Mouse (Mus musculus) heart, adult 18-20 months (tissue): ENCODE data around the gene Mb. TPM values are rescaled to one million over a fixed set of nuclear protein-coding genes. Genes with fewer than 3 reads are reported as not detected.

Experiments used
- DNase-seq, 2 experiments: peaks; one replicate each; pipeline ENCODE4 v3.0.0; 2021 to 2022; ENCODE audit warnings: mixed read lengths in 1 of 2
- long read RNA-seq, 2 experiments: library from polyadenylated mRNA; stranded (forward); transcript quantifications; one replicate each; pipeline ENCODE4 v2.0.0; 2021
- total RNA-seq, 2 experiments: library from RNA; stranded (reverse); gene quantifications; 2 replicates each; pipeline ENCODE4 v1.2.3; 2021

Mb gene
- total RNA-seq: over 10,000 TPM; 19,183 to 21,770 TPM
- long read RNA-seq, experiment 1, transcript Mb-203 (3 exons, 1,104 nt): major isoform, 2,516 of 6,622 reads
- long read RNA-seq, experiment 1, transcript Mb-201 (4 exons, 550 nt): minor isoform, 16 of 6,622 reads
- long read RNA-seq, experiment 1, partial matches to known transcripts: 103 of 6,622 reads
- long read RNA-seq, experiment 1, other reads (novel, unspliced or antisense): 3,985 of 6,622 reads
- long read RNA-seq, experiment 2, transcript Mb-201 (4 exons, 550 nt): minor isoform, 11 of 4,657 reads
- long read RNA-seq, experiment 2, transcript Mb-203 (3 exons, 1,104 nt): major isoform, 1,446 of 4,657 reads
- long read RNA-seq, experiment 2, partial matches to known transcripts: 55 of 4,657 reads
- long read RNA-seq, experiment 2, other reads (novel, unspliced or antisense): 3,143 of 4,657 reads

DNA sequence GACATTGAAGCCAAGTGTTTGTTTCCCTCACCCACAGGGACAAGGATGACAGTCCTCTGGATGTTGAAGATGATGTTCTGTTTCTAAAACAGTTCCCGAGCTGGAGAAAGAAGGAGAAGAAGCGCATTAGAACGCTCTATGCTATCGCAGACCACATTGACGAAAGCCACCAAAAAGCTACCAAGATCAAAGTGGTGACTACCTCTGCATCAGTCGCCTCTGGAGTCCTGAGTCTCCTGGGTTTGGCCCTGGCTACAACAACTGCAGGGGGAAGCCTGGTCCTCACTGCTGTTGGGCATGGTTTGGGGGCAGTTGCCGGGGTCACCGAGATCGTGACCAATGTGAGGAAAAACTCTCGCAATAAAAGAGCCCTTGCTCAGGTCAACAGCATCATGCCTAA lies at the start of gene Mb:
TSS of gene Mb (minus strand) at position 101 of the 400 bp plus-strand sequence.
- DNase-seq: no peak

DNA sequence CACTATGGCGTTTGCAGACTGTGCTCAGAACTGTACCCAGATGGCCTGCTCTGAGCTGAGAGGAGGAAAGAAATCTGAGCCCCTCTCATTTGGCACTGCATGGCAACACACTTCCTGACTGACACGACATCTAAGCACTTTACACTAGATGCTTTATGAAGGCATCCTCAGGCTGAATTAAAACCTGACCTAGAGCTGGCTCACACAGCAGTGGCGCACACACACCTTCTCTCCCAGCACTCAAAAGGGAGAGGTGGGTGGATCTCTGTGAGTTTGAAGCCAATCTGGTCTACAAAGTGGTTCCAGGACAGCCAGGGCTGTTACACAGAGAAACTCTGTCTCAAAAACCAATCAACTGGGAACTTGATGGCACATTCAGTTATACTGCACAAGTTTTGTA lies 49.3 kb upstream of the Mb start:
- no peak for DNase-seq

DNA sequence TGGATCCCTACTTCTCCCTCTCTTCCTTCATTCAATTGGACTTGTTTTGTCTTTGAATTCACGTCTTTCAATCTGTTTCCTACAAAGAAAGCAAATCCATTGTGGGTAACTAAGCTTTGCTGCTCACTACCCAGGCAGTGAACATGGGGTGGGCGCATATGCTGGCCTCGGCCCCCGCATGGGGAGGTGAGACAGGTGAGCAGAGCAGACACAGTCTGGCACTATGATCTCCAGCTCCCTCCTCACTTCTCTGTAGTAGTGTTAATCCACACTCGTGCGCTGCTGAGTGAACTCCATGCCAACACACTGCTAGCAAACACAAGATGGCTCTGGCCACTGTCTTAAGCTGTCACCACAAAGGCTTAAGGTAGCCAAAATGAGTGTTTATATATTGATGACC lies 46.9 kb upstream of the Mb start:
- DNase-seq: no peak

DNA sequence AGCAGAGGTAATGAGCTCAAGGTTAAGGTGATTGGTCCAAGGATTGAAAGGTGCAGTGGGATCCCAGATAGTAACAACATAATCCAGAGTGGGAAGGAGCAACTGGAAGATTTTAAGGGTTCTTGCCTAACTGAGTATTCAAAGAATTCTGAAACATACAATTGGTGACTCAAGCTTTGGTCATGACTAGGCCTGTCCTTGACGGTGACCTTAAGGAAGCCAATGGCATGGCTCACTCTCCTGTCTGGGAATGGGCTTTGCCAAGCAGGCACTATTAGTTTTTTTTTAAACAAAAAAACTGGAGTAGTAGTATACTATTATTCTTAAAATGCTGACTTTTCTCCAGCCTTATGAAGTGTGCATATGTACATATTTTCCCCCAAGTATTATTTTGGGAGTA lies 44.7 kb upstream of the Mb start:
- DNase-seq: no peak

DNA sequence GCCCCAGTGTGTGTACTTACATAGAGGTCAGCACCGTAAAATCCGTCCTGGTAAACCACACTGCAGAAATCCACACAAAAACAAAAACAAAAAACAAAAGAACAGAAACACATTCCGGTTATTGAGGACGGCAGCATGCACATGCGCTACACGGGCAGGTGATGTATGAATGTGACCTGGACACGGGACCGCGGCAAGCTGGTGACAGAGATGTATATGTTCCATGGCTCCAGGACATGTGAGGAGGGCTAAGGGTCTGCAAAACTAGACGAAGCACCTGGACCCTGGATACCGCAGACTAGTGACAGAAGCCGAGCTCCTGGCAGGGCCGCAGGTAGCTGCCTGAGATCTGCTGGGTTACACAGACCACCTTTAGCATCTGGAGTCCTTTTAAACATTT lies 44.0 kb upstream of the Mb start:
- DNase-seq: no peak

DNA sequence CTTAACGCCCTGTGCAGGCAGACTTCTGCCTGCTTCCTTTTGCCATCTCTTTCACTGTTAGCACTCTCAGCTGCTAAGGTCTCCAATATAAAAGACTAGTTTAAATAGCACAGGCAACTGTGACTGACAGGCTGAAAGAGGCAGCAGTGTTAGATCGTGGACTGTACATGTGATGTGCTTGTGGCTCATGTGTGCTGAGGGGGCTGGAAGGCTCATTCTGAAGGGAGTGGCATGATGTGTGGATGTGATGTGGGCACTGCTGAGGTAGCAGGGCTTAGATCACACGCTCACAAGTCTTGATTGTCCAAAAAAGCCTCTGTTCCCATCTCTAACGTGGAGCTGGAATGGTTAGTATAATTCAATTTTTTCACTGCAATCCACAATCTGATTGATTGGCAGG lies 40.9 kb upstream of the Mb start:
- no peak for DNase-seq

GRCm38 (mm10) chr15:77090531-77090930 lies 40.1 kb upstream of the Mb start:
- no peak for DNase-seq

DNA sequence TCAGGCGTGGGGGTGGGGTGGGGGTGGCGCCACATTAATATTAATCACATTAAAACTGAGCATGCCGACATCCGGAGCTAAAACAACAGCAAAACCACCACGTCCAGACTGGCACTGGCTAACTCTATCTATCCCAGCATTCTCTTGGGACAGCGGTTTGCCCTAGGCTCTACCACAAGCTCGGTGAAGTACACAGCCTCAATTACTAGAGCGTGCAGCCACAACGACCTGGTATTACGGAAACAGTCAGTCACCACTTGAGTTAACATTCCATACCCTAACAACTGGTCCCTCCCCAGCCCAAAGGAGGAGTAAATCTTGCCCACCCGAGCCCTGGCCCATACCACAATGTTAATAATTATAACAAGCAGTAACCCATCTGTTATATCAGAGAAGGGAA lies 38.8 kb upstream of the Mb start:
- no peak for DNase-seq

DNA sequence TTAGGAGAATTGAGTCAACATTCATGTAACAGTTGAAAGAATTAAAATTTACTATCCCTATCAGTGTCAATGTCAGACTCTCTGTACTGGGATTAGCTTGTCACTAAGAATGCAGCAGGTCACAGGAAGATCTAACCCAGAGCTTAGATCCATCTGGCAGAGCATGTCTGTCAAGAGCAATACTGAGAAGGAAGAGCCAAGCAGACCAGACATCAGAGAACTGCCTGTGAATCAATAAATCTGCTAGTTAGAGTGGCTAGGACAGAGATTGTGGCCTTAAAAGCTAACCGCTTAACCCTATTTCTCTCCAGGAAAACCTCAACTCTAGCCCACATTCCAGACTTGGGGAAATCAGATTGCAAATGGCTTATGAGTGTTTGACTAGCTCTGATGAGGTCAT lies 36.0 kb upstream of the Mb start:
- DNase-seq: no peak

- DNase-seq: peak; percentile 74 to 79
Observed at GRCm38 (mm10) chr15:77085818-77086217, 35.3 kb upstream of the Mb start.

- DNase-seq: no peak
Observed at GRCm38 (mm10) chr15:77081454-77081853, 31.0 kb upstream of the Mb start.

GRCm38 (mm10) chr15:77080684-77081254 lies 30.3 kb upstream of the Mb start:
- DNase-seq: peak in 1 of 2 experiments; percentile 31

DNA sequence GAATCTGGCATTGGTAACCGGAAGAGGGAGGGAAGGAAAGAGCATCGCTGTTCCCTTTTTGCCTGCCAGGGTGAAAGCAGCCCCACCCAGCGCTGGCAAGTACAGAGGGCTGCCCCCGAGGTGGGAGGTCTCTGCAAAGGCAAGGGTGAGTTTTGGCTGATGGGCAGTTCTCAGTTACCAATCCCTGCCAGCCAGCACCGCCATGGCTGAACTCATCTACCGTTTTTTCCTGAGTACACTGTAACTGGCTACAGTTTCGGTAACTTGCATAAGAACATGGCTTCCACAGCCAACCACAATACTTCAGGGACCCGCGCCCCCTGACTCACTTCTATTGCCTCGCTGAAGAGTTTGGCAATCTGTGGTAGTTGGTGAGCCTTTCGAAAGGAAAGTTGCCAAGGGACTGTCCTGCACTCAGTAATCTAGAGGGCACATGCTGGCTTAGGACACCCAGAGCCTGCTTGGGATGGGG lies 29.5 kb upstream of the Mb start:
- peak; percentile 68 to 79 for DNase-seq

- DNase-seq: peak in 1 of 2 experiments; percentile 33
Observed at GRCm38 (mm10) chr15:77079256-77079822, 28.9 kb upstream of the Mb start.

DNA sequence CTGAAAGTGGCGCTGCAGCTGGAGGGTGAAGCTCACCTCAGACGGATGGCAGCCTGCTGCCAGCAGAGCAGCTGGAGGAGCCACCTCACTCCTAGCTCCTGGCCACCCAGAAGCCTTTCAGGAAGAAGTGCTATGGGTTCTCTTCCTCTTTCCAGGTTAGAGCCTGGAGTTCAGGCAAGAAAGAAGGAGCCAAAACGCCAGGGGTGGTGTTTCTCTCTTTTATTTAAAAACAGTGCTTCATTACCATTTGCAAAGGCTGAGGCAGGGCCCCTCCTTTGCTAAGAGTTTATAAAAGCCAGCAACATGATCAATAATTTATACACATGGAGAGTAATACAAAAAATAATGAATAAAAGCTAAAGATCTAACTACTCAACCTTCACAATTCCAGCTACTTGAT lies 28.3 kb upstream of the Mb start:
- no peak for DNase-seq

DNA sequence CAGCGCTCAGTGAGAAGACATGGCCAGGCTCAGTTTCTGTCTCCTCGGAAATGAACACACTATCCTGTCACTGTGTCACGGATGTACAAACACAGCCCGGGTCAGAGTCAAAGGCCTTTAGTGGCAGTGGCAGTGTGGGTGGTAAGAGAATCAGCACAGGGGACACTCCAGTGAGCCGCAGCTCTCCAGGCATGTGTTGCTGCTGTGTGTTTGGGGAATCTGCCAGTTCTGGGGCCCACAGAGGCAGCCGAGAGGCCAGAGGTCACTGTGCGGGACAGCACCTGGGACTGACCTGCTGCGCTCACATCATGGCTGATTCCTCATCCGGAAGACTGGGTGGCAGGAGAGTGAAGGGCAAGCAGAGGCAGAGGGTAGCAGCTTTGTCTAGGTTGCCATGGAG lies 27.4 kb upstream of the Mb start:
- no peak for DNase-seq

GRCm38 (mm10) chr15:77076523-77076922 lies 26.1 kb upstream of the Mb start:
- DNase-seq: peak; percentile 29 to 42

GRCm38 (mm10) chr15:77072556-77073163 lies 22.2 kb upstream of the Mb start:
- DNase-seq: no peak

DNA sequence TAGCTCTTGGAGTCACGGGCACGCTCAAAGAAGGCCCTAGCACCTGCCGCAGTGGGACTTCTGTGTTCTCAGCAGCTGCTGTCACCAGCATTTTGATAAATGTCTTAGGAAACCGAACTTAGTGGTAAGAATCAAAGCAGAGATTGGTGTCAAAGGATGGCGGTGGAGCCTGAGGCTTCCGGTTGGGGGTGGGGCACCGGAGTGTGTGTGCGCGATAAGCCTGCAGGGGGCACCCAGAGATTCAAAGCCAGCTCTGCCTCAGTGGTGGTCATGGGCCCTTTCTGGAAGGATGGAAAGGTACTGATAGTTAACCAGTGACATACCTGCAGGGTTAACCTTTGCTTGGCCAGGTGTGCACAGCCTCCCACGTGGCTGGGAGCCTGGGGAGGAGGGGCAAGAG lies 21.0 kb upstream of the Mb start:
- no peak for DNase-seq

DNA sequence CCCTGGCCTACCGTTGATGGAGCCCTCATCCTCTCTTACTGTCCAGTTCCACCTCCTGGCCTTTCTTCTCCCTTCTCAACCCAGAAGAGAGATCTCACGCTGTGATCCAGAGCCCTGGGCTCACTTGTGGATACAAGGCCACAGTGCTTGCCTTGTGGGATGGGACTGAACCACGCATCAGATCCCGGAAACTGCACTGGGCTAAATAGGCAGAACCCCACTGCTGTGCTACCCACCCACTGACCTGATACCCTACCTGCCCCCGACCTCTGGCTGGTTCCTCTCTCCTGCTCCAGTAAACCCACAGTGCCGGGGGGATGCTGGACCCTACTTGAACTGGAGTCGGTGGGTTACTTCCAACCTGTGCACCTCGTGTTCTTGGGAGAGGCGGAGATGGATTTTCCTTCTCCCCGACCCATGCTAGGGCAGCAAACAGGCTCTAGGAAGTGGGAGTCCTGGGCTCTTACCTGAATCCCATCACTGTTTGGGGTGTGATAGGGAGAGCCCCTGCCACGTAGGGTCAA lies 20.3 kb upstream of the Mb start:
- DNase-seq: no peak

GRCm38 (mm10) chr15:77069019-77069418 lies 18.5 kb upstream of the Mb start:
- peak in 1 of 2 experiments; percentile 48 for DNase-seq

GRCm38 (mm10) chr15:77068439-77068861 lies 18.0 kb upstream of the Mb start:
- DNase-seq: peak; percentile 49 to 64

DNA sequence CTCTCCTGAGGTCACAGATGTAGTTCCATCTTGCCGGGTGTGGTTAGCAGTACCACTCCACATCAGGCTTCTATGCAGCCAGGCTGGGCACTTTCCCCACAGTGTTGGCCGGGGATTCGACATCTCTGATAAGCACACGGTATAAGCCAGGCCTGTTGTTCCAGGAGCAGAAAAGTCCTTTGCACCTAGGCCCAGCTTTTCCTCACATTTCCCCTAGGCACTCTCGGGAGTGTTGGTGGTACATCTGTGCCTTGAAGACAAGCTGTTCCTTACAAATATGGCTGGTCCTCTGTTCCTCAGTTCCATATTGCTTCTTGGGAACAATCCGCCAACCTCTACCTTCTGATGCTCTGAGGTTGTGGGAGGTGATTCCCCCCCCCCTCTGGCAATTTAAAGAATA lies 15.8 kb upstream of the Mb start:
- no peak for DNase-seq
